Mouse (Mus musculus) forebrain, embryonic 15.5 days (tissue): Measurements from ENCODE around the gene Gm10643. TPM values are rescaled to one million over a fixed set of nuclear protein-coding genes. Genes with fewer than 3 reads are reported as not detected.
A peak's percentile ranks its signal among the peaks of the same experiment; 100 is the strongest.

Experiments
- ATAC-seq: fragments of 200-750 bp; cut with Nextera tagmentation; replicated peaks from 2 replicates; pipeline ENCODE4 v1.8.0; 2017; ENCODE audit warnings: mild to moderate bottlenecking, moderate TSS enrichment, moderate library complexity
- H3K27ac ChIP-seq: fragments of 300-500 bp; sonication (generic); replicated peaks from 2 replicates; pipeline ENCODE4 v1.5.1; 2015; ENCODE audit warnings: mild to moderate bottlenecking, inconsistent platforms
- H3K27me3 ChIP-seq: fragments of 300-500 bp; sonication (generic); 2 replicates; pipeline ENCODE4 v1.6.1; 2015; ENCODE audit warnings: inconsistent platforms
- H3K36me3 ChIP-seq: fragments of 300-500 bp; sonication (generic); 2 replicates; pipeline ENCODE4 v1.6.1; 2015; ENCODE audit warnings: mild to moderate bottlenecking, inconsistent platforms
- H3K4me1 ChIP-seq: fragments of 300-500 bp; sonication (generic); 2 replicates; pipeline ENCODE4 v1.6.1; 2015; ENCODE audit warnings: inconsistent platforms
- H3K4me2 ChIP-seq: fragments of 300-500 bp; sonication (generic); replicated peaks from 2 replicates; pipeline ENCODE4 v1.6.1; 2015; ENCODE audit warnings: mild to moderate bottlenecking, inconsistent platforms
- H3K4me3 ChIP-seq: fragments of 300-500 bp; sonication (generic); 2 replicates; pipeline ENCODE4 v1.5.1; 2015; ENCODE audit warnings: mild to moderate bottlenecking, inconsistent platforms
- H3K9ac ChIP-seq: fragments of 300-500 bp; sonication (generic); replicated peaks from 2 replicates; pipeline ENCODE4 v1.6.1; 2015; ENCODE audit warnings: mild to moderate bottlenecking, inconsistent platforms
- H3K9me3 ChIP-seq: fragments of 300-500 bp; sonication (generic); 2 replicates; pipeline ENCODE4 v1.6.1; 2016; ENCODE audit warnings: inconsistent platforms
- WGBS: fragments of 180-500 bp; shearing (Covaris S2); methylation state at CpG from one replicate; pipeline ENCODE4 v1.1.7; 2015; ENCODE audit warnings: mixed read lengths; 5-methylcytosine and 5-hydroxymethylcytosine counted together
- polyA plus RNA-seq: library from polyadenylated mRNA; unstranded; fragments of >200 nt; fragmentation: Nextera tagmentation; extraction: Ambion mirVana; gene quantifications from 2 replicates; pipeline ENCODE4 v1.2.1, GENCODE M21; 2015

Gene Gm10643
- polyA plus RNA-seq, 1 experiment from 2014 or later, result 1.3 TPM

- no peak for ATAC-seq
- peaks cover 66% of the 10 kb centered on the region for H3K36me3 ChIP-seq
- H3K4me1 ChIP-seq, result no peaks in the 10 kb centered on the region
- H3K27me3 ChIP-seq, result no peaks in the 10 kb centered on the region
- no peak overlapping the region for H3K4me3 ChIP-seq
- H3K9ac ChIP-seq, result no peak overlapping the region
- H3K4me2 ChIP-seq, result no peak overlapping the region
- WGBS, result 96% methylated on average over 14 of the region's 14 CpGs
- no peak overlapping the region for H3K27ac ChIP-seq
- H3K9me3 ChIP-seq, result no peaks in the 10 kb centered on the region
Observed at GRCm38 (mm10) chr8:84087821-84088220, 22.9 kb upstream of the Gm10643 start.

- Histone ChIP-seq H3K9me3 (no peaks in the 10 kb centered on the region), H3K27me3 (no peaks in the 10 kb centered on the region), H3K4me3 (no peak overlapping the region), H3K4me2 (no peak overlapping the region), H3K36me3 (peaks cover 66% of the 10 kb centered on the region), H3K4me1 (no peaks in the 10 kb centered on the region), H3K27ac (no peak overlapping the region), H3K9ac (no peak overlapping the region)
- ATAC-seq, result no peak
- WGBS, result 85% methylated on average over 7 of the region's 7 CpGs
Observed at GRCm38 (mm10) chr8:84087156-84087555, 22.2 kb upstream of the Gm10643 start.

- Histone ChIP-seq H3K36me3 (peaks cover 56% of the 10 kb centered on the region), H3K4me3 (no peak overlapping the region), H3K9ac (0 out of 2 replicates have a peak overlapping the region, but pooled peaks have one; percentile 7), H3K4me1 (no peaks in the 10 kb centered on the region), H3K4me2 (no peak overlapping the region), H3K27ac (no peak overlapping the region), H3K27me3 (no peaks in the 10 kb centered on the region), H3K9me3 (no peaks in the 10 kb centered on the region)
- no peak for ATAC-seq
- 33% methylated on average over 41 of the region's 42 CpGs for WGBS
Observed at GRCm38 (mm10) chr8:84084341-84085115, 19.6 kb upstream of the Gm10643 start.

- no peak overlapping the region for H3K4me2 ChIP-seq
- H3K36me3 ChIP-seq, result peaks cover 52% of the 10 kb centered on the region
- H3K4me3 ChIP-seq, result no peak overlapping the region
- no peaks in the 10 kb centered on the region for H3K27me3 ChIP-seq
- no peaks in the 10 kb centered on the region for H3K4me1 ChIP-seq
- H3K27ac ChIP-seq, result no peak overlapping the region
- no peak overlapping the region for H3K9ac ChIP-seq
- no peaks in the 10 kb centered on the region for H3K9me3 ChIP-seq
- 33% methylated on average over 8 of the region's 8 CpGs for WGBS
- no peak for ATAC-seq
Observed at GRCm38 (mm10) chr8:84083829-84084241, 18.9 kb upstream of the Gm10643 start.

GRCm38 (mm10) chr8:84079206-84079605, 14.3 kb upstream of the Gm10643 start:
- H3K27ac ChIP-seq, result no peak overlapping the region
- 85% methylated on average over 5 of the region's 5 CpGs for WGBS
- H3K36me3 ChIP-seq, result peaks cover 39% of the 10 kb centered on the region
- H3K4me2 ChIP-seq, result no peak overlapping the region
- ATAC-seq, result no peak
- H3K4me1 ChIP-seq, result no peaks in the 10 kb centered on the region
- H3K9ac ChIP-seq, result no peak overlapping the region
- H3K4me3 ChIP-seq, result no peak overlapping the region
- H3K27me3 ChIP-seq, result no peaks in the 10 kb centered on the region
- H3K9me3 ChIP-seq, result no peaks in the 10 kb centered on the region

GRCm38 (mm10) chr8:84076849-84077248, 11.9 kb upstream of the Gm10643 start:
- no peak for ATAC-seq
- no peak overlapping the region for H3K4me2 ChIP-seq
- H3K27me3 ChIP-seq, result no peaks in the 10 kb centered on the region
- H3K27ac ChIP-seq, result no peak overlapping the region
- H3K4me1 ChIP-seq, result peaks cover 17% of the 10 kb centered on the region
- H3K36me3 ChIP-seq, result peaks cover 16% of the 10 kb centered on the region
- no peak overlapping the region for H3K9ac ChIP-seq
- H3K4me3 ChIP-seq, result no peak overlapping the region
- no peaks in the 10 kb centered on the region for H3K9me3 ChIP-seq
- 86% methylated on average over 3 of the region's 3 CpGs for WGBS

GRCm38 (mm10) chr8:84076412-84076811, 11.5 kb upstream of the Gm10643 start:
- H3K27ac ChIP-seq, result no peak overlapping the region
- no peak for ATAC-seq
- H3K27me3 ChIP-seq, result no peaks in the 10 kb centered on the region
- no peak overlapping the region for H3K9ac ChIP-seq
- no peaks in the 10 kb centered on the region for H3K9me3 ChIP-seq
- H3K4me3 ChIP-seq, result no peak overlapping the region
- 77% methylated on average over 1 of the region's 1 CpGs for WGBS
- peaks cover 17% of the 10 kb centered on the region for H3K4me1 ChIP-seq
- H3K4me2 ChIP-seq, result no peak overlapping the region
- peaks cover 16% of the 10 kb centered on the region for H3K36me3 ChIP-seq

DNA sequence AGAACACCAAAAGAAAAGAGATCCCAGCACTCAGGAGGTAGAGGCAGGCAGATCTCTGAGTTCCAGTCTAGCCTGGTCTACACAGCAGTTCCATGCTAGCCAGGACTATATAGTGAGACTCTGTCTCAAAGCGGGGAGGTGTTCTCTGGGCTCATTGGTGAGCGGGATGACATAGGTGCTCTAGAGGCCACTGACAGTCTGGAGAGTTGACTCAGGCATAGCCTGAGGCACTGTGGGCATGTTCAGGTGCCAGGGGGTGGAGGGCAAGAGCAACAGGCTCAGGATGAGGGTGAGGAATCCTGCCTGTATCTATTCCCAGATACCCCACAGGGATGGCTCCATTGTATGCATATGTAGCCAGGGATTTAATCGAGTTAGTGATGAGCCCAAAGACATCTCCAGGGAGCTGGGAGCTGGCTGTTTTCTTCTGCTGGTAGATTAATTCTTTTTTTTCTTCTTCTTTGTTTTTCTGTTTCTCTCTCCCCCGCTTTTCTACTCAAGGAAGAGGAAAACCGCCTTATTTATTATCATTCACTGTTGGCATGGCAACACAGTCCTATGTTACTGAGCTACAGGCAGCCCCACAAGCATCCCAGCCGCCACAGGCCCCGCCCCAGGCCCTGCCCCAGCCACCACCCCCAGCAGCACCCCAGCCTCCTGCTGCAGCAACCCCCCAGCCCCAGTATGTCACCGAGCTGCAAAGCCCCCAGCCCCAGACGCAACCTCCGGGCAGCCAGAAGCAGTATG, 8.5 kb upstream of the Gm10643 start:
- Histone ChIP-seq H3K27ac (peak overlapping the region; percentile 65), H3K4me3 (no peak overlapping the region), H3K27me3 (no peaks in the 10 kb centered on the region), H3K4me1 (peaks cover 43% of the 10 kb centered on the region), H3K4me2 (no peak overlapping the region; the same call in 1 of the 2 replicates), H3K36me3 (peaks cover 7% of the 10 kb centered on the region), H3K9ac (no peak overlapping the region), H3K9me3 (no peaks in the 10 kb centered on the region)
- 39% methylated on average over 10 of the region's 10 CpGs for WGBS
- ATAC-seq, result 0 out of 2 replicates have a peak, but pooled peaks have one; percentile 36

- no peak overlapping the region for H3K4me2 ChIP-seq
- H3K9ac ChIP-seq, result no peak overlapping the region
- H3K27me3 ChIP-seq, result no peaks in the 10 kb centered on the region
- WGBS, result 85% methylated on average over 10 of the region's 10 CpGs
- H3K36me3 ChIP-seq, result peaks cover 7% of the 10 kb centered on the region
- peak overlapping the region; percentile 65; the same call in 1 of the 2 replicates for H3K27ac ChIP-seq
- ATAC-seq, result no peak
- peaks cover 53% of the 10 kb centered on the region for H3K4me1 ChIP-seq
- H3K4me3 ChIP-seq, result no peak overlapping the region
- H3K9me3 ChIP-seq, result no peaks in the 10 kb centered on the region
Observed at GRCm38 (mm10) chr8:84072321-84072720, 7.4 kb upstream of the Gm10643 start.

DNA sequence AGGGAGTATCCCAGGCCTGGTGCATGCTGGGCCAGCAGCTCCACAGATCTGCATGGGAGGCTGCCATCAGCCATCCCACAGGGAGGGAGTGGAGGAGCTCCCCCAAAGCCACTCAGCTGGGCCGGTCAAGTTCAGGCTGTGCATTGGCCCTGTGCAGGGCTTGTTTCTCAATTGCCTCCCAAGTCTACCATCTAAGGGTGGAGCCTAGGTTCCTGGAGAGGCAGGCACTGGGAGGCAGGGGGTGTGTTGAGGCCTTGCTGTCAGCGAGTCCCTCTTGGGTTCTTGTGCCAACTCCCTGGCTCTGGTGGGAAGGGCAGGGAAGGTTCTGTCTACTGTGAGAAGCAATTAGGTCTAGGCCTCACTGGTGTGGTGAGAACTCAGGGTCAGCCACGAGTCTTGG, 7.0 kb upstream of the Gm10643 start:
- Histone ChIP-seq H3K9me3 (no peaks in the 10 kb centered on the region), H3K36me3 (peaks cover 7% of the 10 kb centered on the region; the same call in 1 of the 2 replicates), H3K4me1 (peaks cover 53% of the 10 kb centered on the region), H3K4me2 (no peak overlapping the region), H3K4me3 (no peak overlapping the region), H3K9ac (no peak overlapping the region), H3K27me3 (no peaks in the 10 kb centered on the region), H3K27ac (no peak overlapping the region)
- ATAC-seq, result no peak
- 81% methylated on average over 3 of the region's 3 CpGs for WGBS

- ATAC-seq, result no peak
- Histone ChIP-seq H3K9me3 (no peaks in the 10 kb centered on the region), H3K9ac (no peak overlapping the region), H3K4me3 (no peak overlapping the region), H3K36me3 (peaks cover 7% of the 10 kb centered on the region; the same call in 1 of the 2 replicates), H3K4me1 (peaks cover 57% of the 10 kb centered on the region), H3K4me2 (no peak overlapping the region), H3K27ac (0 out of 2 replicates have a peak overlapping the region, but pooled peaks have one; percentile 0), H3K27me3 (no peaks in the 10 kb centered on the region)
- WGBS, result 74% methylated on average over 2 of the region's 2 CpGs
Observed at GRCm38 (mm10) chr8:84070667-84071066, 5.7 kb upstream of the Gm10643 start.

GRCm38 (mm10) chr8:84070241-84070640, 5.3 kb upstream of the Gm10643 start:
- H3K36me3 ChIP-seq, result peaks cover 7% of the 10 kb centered on the region; the same call in 1 of the 2 replicates
- 0 out of 2 replicates have a peak overlapping the region, but pooled peaks have one; percentile 0 for H3K27ac ChIP-seq
- H3K4me3 ChIP-seq, result no peak overlapping the region
- H3K4me2 ChIP-seq, result no peak overlapping the region
- peaks cover 60% of the 10 kb centered on the region for H3K4me1 ChIP-seq
- 82% methylated on average over 5 of the region's 5 CpGs for WGBS
- H3K27me3 ChIP-seq, result no peaks in the 10 kb centered on the region
- no peak overlapping the region for H3K9ac ChIP-seq
- H3K9me3 ChIP-seq, result no peaks in the 10 kb centered on the region
- no peak for ATAC-seq
